Mouse (Mus musculus) spleen, postnatal 14 days (tissue): ENCODE measurements around the gene Lca5.

Source experiments
- DNase-seq, 2 experiments: peaks; one replicate each; pipeline ENCODE4 v3.0.0; 2021 to 2022; ENCODE audit warnings: low spot score in 2 of 2

Lca5 gene

GRCm38 (mm10) chr9:83440392-83441357, at the start of gene Lca5:
Gene Lca5 (minus strand): TSS chr9:83441127.
- peak; percentile 65 to 79 for DNase-seq

DNA sequence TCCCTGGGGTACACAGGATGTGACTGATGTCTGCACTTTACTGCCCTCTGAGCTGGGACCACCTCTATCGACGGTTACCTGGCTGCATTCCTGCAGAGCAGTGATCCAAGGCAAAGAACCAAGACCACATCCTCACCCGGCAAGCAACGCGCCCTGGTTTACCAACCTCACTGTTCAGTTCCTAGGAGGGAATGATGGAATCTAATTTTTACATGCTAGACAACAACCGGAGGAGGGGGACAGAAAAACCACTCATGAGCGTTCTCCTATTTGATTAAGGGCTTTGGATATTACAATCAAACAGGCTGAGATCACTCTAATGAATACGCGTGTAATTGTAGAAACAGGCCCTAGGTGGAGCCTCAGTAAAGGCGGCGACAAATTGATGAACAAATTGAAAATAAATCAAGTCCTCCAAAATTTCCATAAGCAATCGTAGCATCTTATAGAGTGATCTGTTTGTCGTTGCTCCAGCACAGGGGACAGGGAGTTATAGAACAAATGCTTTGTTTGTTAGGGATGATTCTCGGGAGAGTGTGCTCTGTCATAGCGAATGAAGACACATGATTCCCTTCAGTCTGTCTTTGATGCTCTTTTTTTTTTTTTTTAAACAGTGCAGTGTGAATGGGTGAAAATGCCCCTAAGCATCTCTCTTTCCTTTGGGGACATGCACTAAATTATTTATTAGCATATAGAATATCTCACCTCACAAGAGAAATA, 47.7 kb upstream of the Lca5 start:
- no peak for DNase-seq

- no peak for DNase-seq
These were observed 47.0 kb upstream of the Lca5 start for GRCm38 (mm10) chr9:83487771-83488470.

GRCm38 (mm10) chr9:83485966-83486365, 45.0 kb upstream of the Lca5 start:
- no peak for DNase-seq

- DNase-seq = no peak
These were observed 44.4 kb upstream of the Lca5 start for GRCm38 (mm10) chr9:83485357-83485756.

DNA sequence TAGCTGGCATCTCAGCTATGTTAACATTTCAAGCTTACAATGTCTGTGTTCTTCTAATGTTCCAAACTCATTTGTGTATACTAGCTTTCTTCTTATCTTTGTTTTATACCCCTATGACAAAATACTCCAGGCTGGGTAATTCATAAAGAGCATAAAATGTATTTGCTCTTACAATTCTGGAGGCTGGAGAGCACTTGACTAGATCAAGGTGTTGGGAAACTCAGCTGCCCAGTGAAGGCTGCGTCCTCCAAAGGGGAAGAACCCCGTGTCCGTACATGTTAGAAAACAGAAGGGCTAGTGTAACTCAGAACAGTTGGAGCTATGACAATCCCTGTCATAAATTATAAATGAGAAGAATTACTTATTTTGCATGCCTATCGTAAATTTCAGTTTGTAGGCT, 42.5 kb upstream of the Lca5 start:
- no peak for DNase-seq

- no peak for DNase-seq
These were observed 41.4 kb upstream of the Lca5 start for GRCm38 (mm10) chr9:83482176-83482949.

DNA sequence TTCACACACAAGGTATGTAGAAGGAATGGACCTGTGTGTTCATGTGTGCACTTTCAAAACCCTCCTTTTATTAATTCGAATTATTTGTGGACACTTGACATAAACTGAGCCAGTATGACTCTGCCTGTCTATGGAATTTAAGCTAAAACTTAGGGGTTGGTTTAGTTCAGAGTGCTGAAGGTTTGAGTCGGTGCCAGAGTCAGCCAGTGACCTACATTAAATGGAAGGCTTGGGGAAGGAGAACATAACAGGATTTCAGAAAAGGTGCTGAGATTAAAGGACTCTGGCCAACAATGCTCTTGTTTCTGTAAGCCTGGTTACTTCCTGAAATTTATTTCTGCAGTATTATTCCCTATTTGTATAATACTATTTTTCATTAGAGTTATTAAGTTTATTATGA, 28.9 kb upstream of the Lca5 start:
- no peak for DNase-seq

DNA sequence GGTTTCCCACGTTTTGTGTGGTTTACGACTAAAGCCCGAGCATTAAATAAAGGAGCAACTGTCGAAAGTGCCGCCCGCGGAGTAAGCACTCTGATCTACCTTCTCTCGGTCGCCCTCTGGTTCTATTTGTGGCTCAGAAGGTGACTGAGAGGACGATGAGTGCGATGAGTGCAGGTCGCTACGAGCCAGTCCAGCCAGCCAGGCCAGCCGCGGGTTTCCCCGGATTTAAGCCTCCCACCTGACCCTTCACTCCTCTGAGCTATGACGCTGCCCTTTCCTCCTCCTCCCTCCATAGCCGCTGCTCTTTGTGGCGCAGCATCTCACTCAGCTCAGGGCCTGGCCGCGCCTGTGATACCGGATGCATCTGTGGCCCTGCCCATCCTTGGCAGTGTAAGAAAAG, 6.8 kb upstream of the Lca5 start:
- DNase-seq = peak; percentile 15 to 40

DNA sequence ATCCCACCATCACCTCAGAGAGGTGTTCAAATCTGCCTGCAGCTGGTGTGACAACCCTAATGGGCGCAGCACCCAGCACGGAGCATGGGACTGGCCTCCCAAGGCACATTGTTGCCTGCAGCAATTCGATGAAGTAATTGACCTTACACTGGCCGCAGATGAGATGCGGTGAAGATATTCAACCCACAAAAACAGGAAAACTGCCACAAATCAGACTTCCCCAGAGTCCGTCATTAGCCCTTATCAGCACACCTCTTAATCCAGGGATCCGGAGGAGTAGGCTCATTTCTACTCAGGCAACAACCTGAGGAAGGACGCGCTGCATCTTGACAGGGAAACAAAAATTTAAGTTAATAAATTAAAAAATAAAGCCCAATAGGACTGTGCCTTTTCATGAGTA, 6.2 kb upstream of the Lca5 start:
- no peak for DNase-seq

DNA sequence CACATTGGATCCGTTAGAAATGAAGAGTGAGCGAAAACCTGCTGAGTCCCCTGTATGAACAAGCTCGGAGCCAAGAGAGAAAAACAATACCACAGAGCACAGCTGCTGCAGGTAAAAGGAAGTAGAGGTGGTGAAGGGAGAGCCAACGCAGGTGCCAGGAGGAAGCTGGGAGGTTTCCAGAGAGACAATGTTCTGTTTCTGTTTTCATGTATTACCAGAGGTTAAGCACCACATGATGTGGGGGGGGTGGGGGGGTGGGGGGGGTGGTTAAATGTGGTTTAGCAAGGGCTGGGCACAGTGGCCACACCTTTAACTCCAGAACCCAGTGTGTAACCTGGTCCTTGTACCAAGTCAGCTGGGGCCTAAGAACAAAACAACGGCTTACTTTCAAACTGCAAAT, 3.3 kb downstream of the Lca5 start:
- DNase-seq = no peak

- no peak for DNase-seq
These were observed 6.4 kb downstream of the Lca5 start for GRCm38 (mm10) chr9:83434489-83434888.

DNA sequence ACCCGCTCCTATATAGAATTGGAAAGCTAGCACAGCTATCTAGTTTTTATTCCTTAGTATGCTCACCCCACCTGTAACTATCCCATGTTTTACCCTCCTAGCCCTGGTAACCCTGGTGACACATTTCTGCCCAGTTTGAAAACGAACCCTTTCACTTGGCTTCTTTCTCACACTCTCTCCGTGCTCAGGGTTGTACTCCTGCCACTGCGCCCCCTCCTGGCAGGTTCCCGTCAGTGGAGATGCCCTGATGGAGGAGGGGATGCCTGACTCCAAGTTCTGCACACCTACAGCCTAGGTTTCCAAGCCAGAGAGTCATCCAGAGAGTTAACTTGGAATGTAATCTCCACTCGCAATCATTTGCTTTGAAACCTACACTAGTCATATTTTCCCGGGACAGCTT, 7.3 kb downstream of the Lca5 start:
- peak in 1 of 2 experiments; percentile 34 for DNase-seq

DNA sequence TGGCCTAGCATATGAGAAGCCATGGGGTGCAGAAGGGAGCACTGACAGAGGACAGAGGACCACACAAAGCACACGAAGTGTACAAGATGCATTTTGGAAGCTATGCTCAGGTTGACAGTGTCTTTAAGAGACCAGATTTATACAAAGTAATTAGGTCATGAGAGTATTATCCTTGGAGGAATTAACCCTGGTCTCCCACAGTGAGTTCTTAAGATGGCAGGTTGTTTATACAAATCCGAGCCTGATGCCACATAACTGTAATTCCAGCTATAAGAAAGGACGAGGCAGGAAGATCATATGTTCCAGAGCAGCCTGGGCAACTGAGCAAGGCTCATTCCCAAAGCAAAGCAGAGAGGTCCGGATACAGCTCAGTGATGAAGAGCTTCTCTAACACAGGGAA, 13.0 kb downstream of the Lca5 start:
- DNase-seq = no peak

GRCm38 (mm10) chr9:83418965-83419364, 22.0 kb downstream of the Lca5 start:
- DNase-seq = no peak

DNA sequence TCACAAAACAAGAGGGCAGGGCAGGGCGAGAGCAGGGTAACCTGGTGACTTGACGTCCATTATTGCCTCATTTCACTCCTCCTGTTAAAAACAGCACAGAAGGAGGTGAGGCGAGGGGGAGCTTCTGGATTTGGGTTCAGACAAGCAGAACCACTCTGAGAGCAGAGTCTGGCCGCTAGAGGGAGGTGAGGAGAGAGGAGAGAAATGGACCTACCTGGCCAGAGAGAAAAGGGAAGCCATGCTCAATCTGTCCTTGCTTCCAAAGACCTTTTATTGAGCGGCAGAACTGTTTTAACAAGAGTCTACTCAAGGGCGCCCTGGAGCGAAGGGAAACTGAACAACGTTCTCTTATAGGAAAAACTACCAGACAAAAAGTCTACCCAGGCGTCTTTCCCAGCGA, 27.9 kb downstream of the Lca5 start:
- peak in 1 of 2 experiments; percentile 5 for DNase-seq

DNA sequence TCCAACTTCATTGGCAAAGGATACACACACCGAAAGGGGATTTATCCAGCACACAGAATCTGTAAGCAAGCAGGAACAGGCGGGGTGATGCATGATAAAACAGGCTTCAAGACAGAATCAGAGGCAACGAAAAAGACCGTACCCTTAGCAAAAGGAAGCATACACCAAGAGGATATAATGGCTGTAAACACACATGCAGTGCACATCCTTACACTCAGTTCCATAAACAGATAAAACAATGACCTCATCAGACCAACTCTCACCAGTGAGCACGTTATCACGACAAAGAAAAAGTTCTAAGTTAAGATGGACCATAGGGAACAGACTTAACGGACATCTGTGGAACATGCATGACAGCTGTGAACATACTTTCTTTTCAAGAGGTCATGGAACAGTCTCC, 35.8 kb downstream of the Lca5 start:
- no peak for DNase-seq

DNA sequence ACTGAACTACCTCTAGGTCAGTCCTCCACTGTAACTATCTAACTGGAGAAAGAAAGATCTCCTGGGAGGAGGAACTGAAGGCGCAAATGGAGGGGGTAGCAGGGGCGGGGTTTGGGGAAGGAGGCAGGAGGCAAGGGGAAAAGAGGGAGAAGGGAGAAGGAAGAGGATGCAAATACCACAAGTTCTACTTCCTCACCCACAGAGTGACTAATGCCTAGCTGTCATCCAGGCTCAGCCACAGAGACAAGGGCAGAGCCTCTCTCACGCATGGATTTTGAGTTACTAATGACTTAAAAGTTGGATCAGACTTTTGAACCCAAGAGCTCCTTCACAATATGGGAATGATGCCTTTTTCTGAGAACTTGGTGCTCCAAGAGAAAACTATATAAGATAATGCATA, 40.1 kb downstream of the Lca5 start:
- no peak for DNase-seq

- DNase-seq = no peak
These were observed 41.5 kb downstream of the Lca5 start for GRCm38 (mm10) chr9:83399414-83399813.

GRCm38 (mm10) chr9:83398260-83398659, 42.7 kb downstream of the Lca5 start:
- no peak for DNase-seq

GRCm38 (mm10) chr9:83395456-83395855, 45.5 kb downstream of the Lca5 start:
- DNase-seq = no peak

- no peak for DNase-seq
These were observed 48.9 kb downstream of the Lca5 start for GRCm38 (mm10) chr9:83391996-83392395.
